Mouse (Mus musculus) CH12.LX (cell line): ENCODE results near the gene Tmem117. TPM values are rescaled to one million over a fixed set of nuclear protein-coding genes. Genes with fewer than 3 reads are reported as not detected.

Source experiments
- DNase-seq: peaks from one replicate; pipeline ENCODE4 v3.0.0-alpha.2; 2013; ENCODE audit errors: extremely low read depth
- H3K27ac ChIP-seq: 2 replicates; pipeline ENCODE4 v1.5.1; 2012; ENCODE audit warnings: low read depth, mild to moderate bottlenecking, control low read depth, moderate library complexity; ENCODE audit not compliant: insufficient read depth
- H3K27me3 ChIP-seq: replicated peaks from 2 replicates; pipeline ENCODE3; 2012; ENCODE audit warnings: inconsistent platforms
- H3K36me3 ChIP-seq, 2 experiments: replicated peaks in 1 of 2; 2 replicates each; pipeline versions ENCODE3 to v1.6.1; 2012; ENCODE audit warnings: inconsistent platforms in 1 of 2, low read length in 1 of 2, mild to moderate bottlenecking in 1 of 2, mixed read lengths in 1 of 2, moderate library complexity in 1 of 2; ENCODE audit not compliant: control insufficient read depth in 1 of 2, insufficient read depth in 1 of 2
- H3K4me1 ChIP-seq, 2 experiments: 2 replicates each; pipeline ENCODE4 v1.6.1; 2012; ENCODE audit warnings: inconsistent platforms in 1 of 2, moderate library complexity in 1 of 2; ENCODE audit not compliant: insufficient read depth in 2 of 2, control insufficient read depth in 1 of 2
- H3K4me2 ChIP-seq: 2 replicates; pipeline ENCODE4 v1.6.1; 2012; ENCODE audit warnings: low read depth, mild to moderate bottlenecking, control low read depth; ENCODE audit not compliant: poor library complexity, insufficient read depth, severe bottlenecking
- H3K4me3 ChIP-seq, 3 experiments: fragments of 150-350 bp in 1 of 3; sonication (generic) in 1 of 3; replicated peaks in 1 of 3; 2 replicates each; pipeline versions ENCODE3 to v1.5.1; 2011 to 2012; ENCODE audit warnings: low read depth in 2 of 3, low read length in 2 of 3, mild to moderate bottlenecking in 2 of 3, moderate library complexity in 2 of 3, control low read depth in 1 of 3, improper control_type of control experiment in 1 of 3, inconsistent platforms in 1 of 3, mixed read lengths in 1 of 3; ENCODE audit not compliant: poor library complexity in 1 of 3
- H3K79me2 ChIP-seq: replicated peaks from 2 replicates; pipeline ENCODE4 v1.6.1; 2012; ENCODE audit warnings: mild to moderate bottlenecking, moderate library complexity; ENCODE audit not compliant: control insufficient read depth, poor library complexity, insufficient read depth, severe bottlenecking; ENCODE audit errors: extremely low read depth
- H3K9ac ChIP-seq: 2 replicates; pipeline ENCODE4 v1.6.1; 2012; ENCODE audit warnings: low read depth, mild to moderate bottlenecking, control low read depth, moderate library complexity; ENCODE audit not compliant: insufficient read depth
- H3K9me3 ChIP-seq: replicated peaks from 2 replicates; pipeline ENCODE3; 2012; ENCODE audit warnings: low read length, inconsistent platforms, mixed read lengths
- BHLHE40 ChIP-seq: IDR thresholded peaks from 2 replicates; pipeline ENCODE4 v1.6.1; 2011; ENCODE audit warnings: mild to moderate bottlenecking, low read depth, low read length, improper control_type of control experiment
- CHD1 ChIP-seq: IDR thresholded peaks from 2 replicates; pipeline ENCODE4 v1.6.1; 2012; ENCODE audit warnings: low read depth, low read length, improper control_type of control experiment, inconsistent platforms
- CTCF ChIP-seq, 2 experiments: IDR thresholded peaks in 1 of 2; conservative IDR thresholded peaks in 1 of 2; 2 replicates each; pipeline ENCODE4 v1.5.1; 2011 to 2012; ENCODE audit warnings: low read depth in 2 of 2, low read length in 2 of 2, improper control_type of control experiment in 1 of 2, inconsistent platforms in 1 of 2, mild to moderate bottlenecking in 1 of 2, moderate library complexity in 1 of 2
- E2F4 ChIP-seq: IDR thresholded peaks from 2 replicates; pipeline ENCODE4 v1.6.1; 2011; ENCODE audit warnings: low read depth, low read length, improper control_type of control experiment; ENCODE audit not compliant: insufficient replicate concordance
- ELF1 ChIP-seq: IDR thresholded peaks from 2 replicates; pipeline ENCODE4 v1.6.1; 2014; ENCODE audit warnings: low read depth, mild to moderate bottlenecking, inconsistent platforms, low read length, improper control_type of control experiment
- EP300 ChIP-seq: IDR thresholded peaks from 2 replicates; pipeline ENCODE4 v1.6.1; 2011; ENCODE audit warnings: low read length, improper control_type of control experiment
- ETS1 ChIP-seq: conservative IDR thresholded peaks from 2 replicates; pipeline ENCODE4 v1.6.1; 2012; ENCODE audit warnings: low read depth, mild to moderate bottlenecking, inconsistent platforms, low read length, improper control_type of control experiment, moderate library complexity
- GABPA ChIP-seq: IDR thresholded peaks from 2 replicates; pipeline ENCODE4 v1.6.1; 2012; ENCODE audit warnings: low read depth, low read length, improper control_type of control experiment, inconsistent platforms; ENCODE audit not compliant: insufficient replicate concordance
- IRF4 ChIP-seq: IDR thresholded peaks from 2 replicates; pipeline ENCODE4 v1.6.1; 2014; ENCODE audit warnings: low read depth, mild to moderate bottlenecking, inconsistent platforms, low read length, improper control_type of control experiment
- JUN ChIP-seq: IDR thresholded peaks from 2 replicates; pipeline ENCODE4 v1.6.1; 2011; ENCODE audit warnings: low read depth, mild to moderate bottlenecking, low read length, improper control_type of control experiment, moderate library complexity; ENCODE audit not compliant: insufficient read depth
- JUND ChIP-seq: conservative IDR thresholded peaks from 2 replicates; pipeline ENCODE4 v1.6.1; 2011; ENCODE audit warnings: low read depth, low read length, improper control_type of control experiment
- KAT2A ChIP-seq: IDR thresholded peaks from 2 replicates; pipeline ENCODE4 v1.6.1; 2012; ENCODE audit warnings: low read length, improper control_type of control experiment, inconsistent platforms; ENCODE audit not compliant: insufficient replicate concordance
- MAFK ChIP-seq: IDR thresholded peaks from 2 replicates; pipeline ENCODE4 v1.6.1; 2011; ENCODE audit warnings: low read length, improper control_type of control experiment; ENCODE audit not compliant: insufficient replicate concordance
- MAZ ChIP-seq: IDR thresholded peaks from 2 replicates; pipeline ENCODE4 v1.6.1; 2012; ENCODE audit warnings: low read depth, mild to moderate bottlenecking, inconsistent platforms, low read length, improper control_type of control experiment, moderate library complexity
- MEF2A ChIP-seq: IDR thresholded peaks from 2 replicates; pipeline ENCODE4 v1.6.1; 2014; ENCODE audit warnings: low read depth, mild to moderate bottlenecking, inconsistent platforms, low read length, improper control_type of control experiment, borderline replicate concordance
- MXI1 ChIP-seq: IDR thresholded peaks from 2 replicates; pipeline ENCODE4 v1.6.1; 2011; ENCODE audit warnings: mild to moderate bottlenecking, low read depth, low read length, improper control_type of control experiment
- NELFE ChIP-seq: IDR thresholded peaks from 2 replicates; pipeline ENCODE4 v1.6.1; 2011; ENCODE audit warnings: low read depth, low read length, improper control_type of control experiment
- NRF1 ChIP-seq: IDR thresholded peaks from 2 replicates; pipeline ENCODE4 v1.6.1; 2014; ENCODE audit warnings: low read depth, mild to moderate bottlenecking, inconsistent platforms, low read length, improper control_type of control experiment, moderate library complexity
- PAX5 ChIP-seq: IDR thresholded peaks from 2 replicates; pipeline ENCODE4 v1.6.1; 2012; ENCODE audit warnings: low read length, inconsistent platforms, mixed read lengths
- POLR2A ChIP-seq: IDR thresholded peaks from 2 replicates; pipeline ENCODE4 v1.6.1; 2011; ENCODE audit warnings: low read depth, mild to moderate bottlenecking, improper control_type of control experiment, low read length
- POLR2AphosphoS2 ChIP-seq: IDR thresholded peaks from 2 replicates; pipeline ENCODE4 v1.6.1; 2011; ENCODE audit warnings: low read depth, low read length, improper control_type of control experiment
- RAD21 ChIP-seq: IDR thresholded peaks from 2 replicates; pipeline ENCODE4 v1.6.1; 2011; ENCODE audit warnings: low read depth, mild to moderate bottlenecking, low read length, improper control_type of control experiment, moderate library complexity
- RCOR1 ChIP-seq: conservative IDR thresholded peaks from 2 replicates; pipeline ENCODE4 v1.6.1; 2012; ENCODE audit warnings: low read depth, mild to moderate bottlenecking, inconsistent platforms, low read length, improper control_type of control experiment
- SIN3A ChIP-seq: IDR thresholded peaks from 2 replicates; pipeline ENCODE4 v1.6.1; 2012; ENCODE audit warnings: low read length, improper control_type of control experiment, inconsistent platforms
- SMC3 ChIP-seq: IDR thresholded peaks from 2 replicates; pipeline ENCODE4 v1.6.1; 2011; ENCODE audit warnings: low read depth, low read length, improper control_type of control experiment
- TBP ChIP-seq: conservative IDR thresholded peaks from 2 replicates; pipeline ENCODE4 v1.6.1; 2011; ENCODE audit warnings: low read depth, low read length, improper control_type of control experiment
- TCF12 ChIP-seq: IDR thresholded peaks from 2 replicates; pipeline ENCODE4 v1.6.1; 2014; ENCODE audit warnings: low read depth, mild to moderate bottlenecking, inconsistent platforms, low read length, improper control_type of control experiment
- UBTF ChIP-seq: IDR thresholded peaks from 2 replicates; pipeline ENCODE4 v1.6.1; 2012; ENCODE audit warnings: low read depth, mild to moderate bottlenecking, inconsistent platforms, low read length, improper control_type of control experiment, moderate library complexity
- ZC3H11A ChIP-seq: IDR thresholded peaks from 2 replicates; pipeline ENCODE4 v1.6.1; 2012; ENCODE audit warnings: low read depth, mild to moderate bottlenecking, inconsistent platforms, low read length, improper control_type of control experiment
- ZKSCAN1 ChIP-seq: IDR thresholded peaks from 2 replicates; pipeline ENCODE4 v1.6.1; 2012; ENCODE audit warnings: low read depth, inconsistent platforms, low read length, improper control_type of control experiment, borderline replicate concordance
- ZMIZ1 ChIP-seq: IDR thresholded peaks from 2 replicates; pipeline ENCODE4 v1.6.1; 2012; ENCODE audit warnings: low read depth, mild to moderate bottlenecking, inconsistent platforms, low read length, improper control_type of control experiment
- dilution Hi-C: fragments of 300-500 bp; cut with MboI; formaldehyde crosslinking; loops from 2 replicates; pipeline ENCODE4 v1.14.3; 2020; ENCODE audit warnings: low sequenced_read_pairs; ENCODE audit not compliant: extremely low pct_unique_long_range_greater_than_20kb, extremely low pct_ligation_motif_present
- in situ Hi-C: fragments of 300-500 bp; cut with MboI; formaldehyde crosslinking; loops from 3 replicates; pipeline ENCODE4 v1.14.3; 2019; ENCODE audit warnings: low sequenced_read_pairs, low pct_ligation_motif_present, low pct_unique_long_range_greater_than_20kb, mixed read lengths
- polyA plus RNA-seq: library from polyadenylated mRNA; unstranded; fragments of >175 nt; gene quantifications from 2 replicates; pipeline ENCODE4 v1.2.1, GENCODE M21; 2012; ENCODE audit warnings: low read depth; ENCODE audit not compliant: insufficient read length
- total RNA-seq, 2 experiments: library from RNA; depleted of rRNA; stranded (reverse); fragments of 300-350 nt in 1 of 2; fragments of >200 nt in 1 of 2; gene quantifications; 2 replicates each; pipeline ENCODE4 v1.2.3; 2012 to 2014

Tmem117 gene
- total and polyA plus RNA-seq, 3 experiments, result not detected

GRCm38 (mm10) chr15:94661398-94661797 is 32.4 kb downstream of the Tmem117 start:
- H3K4me2 ChIP-seq, result peak overlapping the region; percentile 87

GRCm38 (mm10) chr15:94664612-94665011 is 35.6 kb downstream of the Tmem117 start:
- DNase-seq, result no peak
- Histone ChIP-seq H3K27me3 (no peaks in the 10 kb centered on the region), H3K79me2 (no peaks in the 10 kb centered on the region), H3K4me3 (no peak overlapping the region), H3K27ac (no peak overlapping the region), H3K9ac (no peak overlapping the region), H3K4me1 (no peaks in the 10 kb centered on the region), H3K36me3 (no peaks in the 10 kb centered on the region), H3K9me3 (no peaks in the 10 kb centered on the region), H3K4me2 (no peak overlapping the region)
- in situ Hi-C loops (no loop called here), dilution Hi-C loops (no loop called here)
- no peak for TF ChIP-seq ZC3H11A
- TF ChIP-seq IRF4, result no peak
- no peak for TF ChIP-seq POLR2A
- TF ChIP-seq E2F4, result no peak
- TF ChIP-seq PAX5, result no peak
- TF ChIP-seq MAFK, result no peak
- TF ChIP-seq SMC3, result no peak
- TF ChIP-seq EP300, result no peak
- no peak for TF ChIP-seq ELF1
- TF ChIP-seq CHD1, result no peak
- no peak for TF ChIP-seq UBTF
- TF ChIP-seq ETS1, result no peak
- TF ChIP-seq RAD21, result no peak
- no peak for TF ChIP-seq ZMIZ1
- TF ChIP-seq BHLHE40, result no peak
- no peak for TF ChIP-seq ZKSCAN1
- TF ChIP-seq NRF1, result no peak

More at GRCm38 (mm10) chr15:94661398-94661797, 32.4 kb downstream of the Tmem117 start:
- Histone ChIP-seq H3K9me3 (no peaks in the 10 kb centered on the region), H3K4me3 (peak overlapping the region in 1 of 3 experiments; percentile 26), H3K9ac (peak overlapping the region; percentile 69; the same call in 1 of the 2 replicates), H3K36me3 (no peaks in the 10 kb centered on the region), H3K27me3 (no peaks in the 10 kb centered on the region), H3K4me1 (no peaks in the 10 kb centered on the region), H3K79me2 (no peaks in the 10 kb centered on the region), H3K27ac (no peak overlapping the region)
- dilution Hi-C loops, result no loop called here
- DNase-seq, result peak; percentile 61
- in situ Hi-C loops, result no loop called here
- no peak for TF ChIP-seq NELFE
- TF ChIP-seq SIN3A, result 0 out of 2 replicates have a peak, but pooled peaks have one; percentile 29
- TF ChIP-seq BHLHE40, result no peak
- TF ChIP-seq MAZ, result 0 out of 2 replicates have a peak, but pooled peaks have one; percentile 46
- no peak for TF ChIP-seq RCOR1
- TF ChIP-seq PAX5, result no peak
- no peak for TF ChIP-seq POLR2AphosphoS2
- TF ChIP-seq MEF2A, result no peak
- TF ChIP-seq JUND, result 0 out of 2 replicates have a peak, but pooled peaks have one; percentile 23
- TF ChIP-seq TBP, result no peak
- TF ChIP-seq KAT2A, result no peak
- no peak for TF ChIP-seq ELF1
- no peak for TF ChIP-seq ZMIZ1
- no peak for TF ChIP-seq TCF12
- no peak for TF ChIP-seq GABPA
- TF ChIP-seq JUN, result no peak
- TF ChIP-seq IRF4, result peak; percentile 23; the same call in 1 of the 2 replicates
- peak; percentile 56 to 90 for TF ChIP-seq CTCF (conservative IDR thresholded peaks at IDR 0.05 in 1 of 2, IDR thresholded peaks at IDR 0.05 in 1 of 2; ENCODE audit: low read depth in 2 of 2, low read length in 2 of 2)
- no peak for TF ChIP-seq ZC3H11A
- peak; percentile 65 for TF ChIP-seq SMC3
- TF ChIP-seq POLR2A, result no peak
- peak; percentile 78 for TF ChIP-seq RAD21
- no peak for TF ChIP-seq MXI1
